Mouse (Mus musculus): Measurements from ENCODE around the gene Slc47a2.

Slc47a2 gene

DNA sequence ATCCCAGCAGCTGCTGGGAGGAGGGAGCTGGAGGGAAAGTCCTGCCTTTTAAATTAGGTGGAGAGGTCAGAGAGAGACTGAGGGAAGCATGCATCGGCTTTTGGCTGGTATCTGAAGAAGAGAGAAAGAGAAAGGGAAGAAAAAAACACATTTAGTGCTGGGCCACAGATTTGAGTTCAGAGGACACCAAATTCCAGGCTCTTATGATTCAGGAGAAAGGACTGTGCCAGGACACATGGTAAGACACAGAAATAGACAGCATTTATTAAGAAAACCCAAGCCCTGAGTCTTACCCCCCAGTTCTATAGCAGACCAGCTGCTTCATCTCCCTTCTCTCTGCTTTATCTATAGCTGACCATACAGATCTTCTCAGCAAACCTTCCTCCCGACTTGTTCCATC lies 64.7 kb downstream of the Slc47a2 start:
- no peak for DNase-seq

DNA sequence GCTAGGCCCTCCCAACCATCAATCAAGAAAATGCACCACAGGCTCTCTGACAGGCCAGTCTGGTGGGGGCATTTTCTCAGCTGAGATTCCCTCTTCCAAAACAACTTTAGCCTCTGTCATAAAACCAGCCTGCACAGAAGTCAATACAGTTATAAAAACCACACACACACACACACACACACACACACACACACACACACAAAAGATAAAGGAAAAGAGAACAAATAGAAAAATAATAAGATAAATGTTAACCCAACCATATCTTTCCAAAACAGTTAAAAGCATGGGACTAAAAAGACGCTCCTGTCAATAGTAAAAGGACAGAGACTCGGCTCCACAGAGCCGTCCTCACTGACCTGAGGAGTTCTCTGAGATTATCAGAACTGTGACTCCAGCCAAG lies 66.2 kb downstream of the Slc47a2 start:
- no peak for DNase-seq

GRCm38 (mm10) chr11:61275106-61275505 lies 67.6 kb downstream of the Slc47a2 start:
- DNase-seq = no peak

DNA sequence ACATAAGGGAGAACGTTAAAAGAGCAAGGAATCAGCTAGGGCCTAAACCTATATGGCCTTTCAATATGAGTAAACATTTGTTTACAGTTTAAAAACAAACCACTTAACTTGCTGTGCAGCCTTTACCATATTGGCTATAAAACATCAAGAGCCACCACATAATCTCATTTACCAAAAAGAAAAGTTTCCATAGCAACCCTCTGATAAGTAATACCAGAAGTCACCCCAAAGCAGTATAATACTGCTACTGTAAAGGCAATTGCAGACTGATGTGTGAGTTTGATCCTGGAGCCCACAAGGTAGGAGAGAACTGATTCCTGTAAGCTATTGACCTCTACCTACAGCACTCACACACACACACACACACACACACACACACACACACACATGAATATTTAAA lies 68.2 kb downstream of the Slc47a2 start:
- DNase-seq = no peak

- peak; percentile 22 for DNase-seq
These were observed 68.7 kb downstream of the Slc47a2 start for GRCm38 (mm10) chr11:61273928-61274327.

GRCm38 (mm10) chr11:61271612-61272011 lies 71.0 kb downstream of the Slc47a2 start:
- no peak for DNase-seq

DNA sequence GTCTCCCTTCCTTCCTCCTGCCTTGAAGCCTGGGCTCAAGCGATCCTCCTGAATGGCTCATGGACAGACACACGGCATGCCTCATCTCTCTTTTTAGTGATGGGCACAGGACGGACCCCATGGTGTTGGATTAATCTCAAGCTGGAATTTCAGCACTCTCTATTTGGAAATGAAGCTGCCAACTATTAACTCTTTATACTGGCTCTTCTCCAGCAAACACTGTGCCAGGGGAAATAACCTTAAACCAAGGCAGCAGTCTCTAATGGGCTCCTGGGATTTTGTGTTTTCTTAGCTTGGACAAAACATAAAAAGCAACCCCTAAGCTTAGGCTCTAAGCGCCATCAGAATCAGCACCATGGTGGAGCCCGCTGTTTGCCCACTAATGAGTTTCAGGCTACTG lies 72.3 kb downstream of the Slc47a2 start:
- no peak for DNase-seq

GRCm38 (mm10) chr11:61268626-61269349 lies 73.9 kb downstream of the Slc47a2 start:
- DNase-seq = no peak

- peak; percentile 98 for DNase-seq
These were observed 75.8 kb downstream of the Slc47a2 start, which contains the start of gene Aldh3a2 for GRCm38 (mm10) chr11:61266551-61267533. TSS of gene Aldh3a2 (minus strand) at chr11:61267464.

DNA sequence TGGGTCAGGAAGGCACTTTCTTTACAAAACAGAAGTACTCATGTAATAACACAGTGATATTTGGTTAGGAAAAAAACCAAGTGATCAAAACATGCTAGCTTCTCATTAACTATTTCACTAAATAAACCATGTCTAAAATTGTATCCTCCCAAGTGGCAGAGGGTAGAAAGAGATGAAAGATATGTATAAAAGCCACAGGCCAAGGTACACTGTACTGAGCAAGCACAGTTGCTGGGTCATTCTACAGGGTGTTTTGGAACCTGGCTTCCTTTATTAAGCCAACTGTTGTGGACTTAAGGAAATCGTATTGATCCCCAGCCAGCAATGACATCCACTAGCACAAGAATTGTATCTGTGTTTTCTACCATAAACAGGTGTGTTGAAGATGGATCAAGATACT lies 78.8 kb downstream of the Slc47a2 start:
- no peak for DNase-seq

DNA sequence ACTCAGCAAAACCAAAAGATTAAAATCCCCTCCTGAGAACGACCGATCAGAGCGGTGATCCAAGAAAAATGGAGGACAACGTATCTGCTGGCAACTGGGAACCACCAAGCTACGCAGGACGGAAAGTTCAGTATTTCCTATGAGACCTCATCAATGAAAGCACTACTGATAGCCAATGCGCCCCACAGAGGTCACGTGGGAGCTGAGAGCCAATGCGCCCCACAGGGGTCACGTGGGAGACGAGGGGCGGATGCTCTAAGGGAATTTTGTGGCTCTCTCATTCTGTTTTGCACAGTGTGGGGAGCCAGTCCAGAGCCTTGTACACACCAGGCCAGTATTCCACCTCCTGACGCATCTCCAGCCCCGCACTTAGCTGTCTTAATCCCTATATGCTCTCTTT lies 80.1 kb downstream of the Slc47a2 start:
- no peak for DNase-seq

DNA sequence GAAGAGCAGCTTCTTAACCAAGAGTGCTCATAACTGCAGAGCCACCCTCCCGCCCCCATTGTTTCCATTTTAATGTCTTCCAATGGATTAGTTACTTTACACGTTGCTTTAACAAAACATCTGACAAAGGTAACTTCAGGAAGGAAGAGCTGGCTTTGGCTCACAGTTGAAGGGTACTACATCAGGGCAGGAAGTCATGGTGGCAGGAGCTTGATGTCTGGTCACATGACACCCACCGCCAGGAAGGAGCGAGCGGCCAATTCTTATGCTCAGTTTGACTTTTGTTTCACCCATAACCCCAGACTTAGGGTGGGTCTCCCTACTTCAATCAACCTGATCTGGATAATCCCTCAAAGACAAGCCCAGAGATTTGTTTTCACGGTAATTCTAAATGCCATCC lies 83.6 kb downstream of the Slc47a2 start:
- DNase-seq = no peak

GRCm38 (mm10) chr11:61252807-61253206 lies 89.9 kb downstream of the Slc47a2 start:
- DNase-seq = no peak

GRCm38 (mm10) chr11:61251741-61252140 lies 90.9 kb downstream of the Slc47a2 start:
- DNase-seq = no peak

Measured in lung, postnatal 10 days (tissue).